Mouse (Mus musculus) hindbrain, embryonic 12.5 days (tissue): ENCODE data around the gene Zfp398. TPM values are rescaled to one million over a fixed set of nuclear protein-coding genes. Genes with fewer than 3 reads are reported as not detected.

ENCODE experiments used
- ATAC-seq: fragments of 200-750 bp; cut with Nextera tagmentation; 2 replicates; pipeline ENCODE4 v1.8.0; 2017; ENCODE audit warnings: moderate TSS enrichment; ENCODE audit not compliant: low FRiP score
- H3K27ac ChIP-seq: fragments of 300-500 bp; sonication (generic); 2 replicates; pipeline ENCODE4 v1.5.1; 2016; ENCODE audit warnings: mild to moderate bottlenecking
- H3K27me3 ChIP-seq: fragments of 300-500 bp; sonication (generic); 2 replicates; pipeline ENCODE4 v1.6.1; 2016; ENCODE audit warnings: mild to moderate bottlenecking
- H3K36me3 ChIP-seq: fragments of 300-500 bp; sonication (generic); 2 replicates; pipeline ENCODE4 v1.6.1; 2016; ENCODE audit warnings: mild to moderate bottlenecking
- H3K4me1 ChIP-seq: fragments of 300-500 bp; sonication (generic); 2 replicates; pipeline ENCODE4 v1.6.1; 2016
- H3K4me2 ChIP-seq: fragments of 300-500 bp; sonication (generic); replicated peaks from 2 replicates; pipeline ENCODE4 v1.6.1; 2016; ENCODE audit warnings: mild to moderate bottlenecking
- H3K4me3 ChIP-seq: fragments of 300-500 bp; sonication (generic); 2 replicates; pipeline ENCODE4 v1.5.1; 2016; ENCODE audit warnings: mild to moderate bottlenecking
- H3K9ac ChIP-seq: fragments of 300-500 bp; sonication (generic); 2 replicates; pipeline ENCODE4 v1.6.1; 2016; ENCODE audit warnings: mild to moderate bottlenecking, moderate library complexity
- H3K9me3 ChIP-seq: fragments of 300-500 bp; sonication (generic); replicated peaks from 2 replicates; pipeline ENCODE4 v1.6.1; 2016; ENCODE audit warnings: mild to moderate bottlenecking
- WGBS: fragments of 180-500 bp; shearing (Covaris S2); methylation state at CpG from one replicate; pipeline ENCODE4 v1.1.7; 2016; 5-methylcytosine and 5-hydroxymethylcytosine counted together
- polyA plus RNA-seq: library from polyadenylated mRNA; unstranded; fragments of >200 nt; fragmentation: Nextera tagmentation; extraction: Ambion mirVana; gene quantifications from 2 replicates; pipeline ENCODE4 v1.2.1, GENCODE M21; 2016

The Zfp398 gene
- polyA plus RNA-seq = 14.0 and 15.1 TPM in 2 replicates

GRCm38 (mm10) chr6:47835482-47835983 is at the start of gene Zfp398:
Zfp398 (plus strand) TSS chr6:47835661.
- Histone ChIP-seq H3K27me3 (no peaks in the 10 kb centered on the region), H3K4me1 (peaks cover 8% of the 10 kb centered on the region; the same call in 1 of the 2 replicates), H3K27ac (peak within 1 kb of the TSS; percentile 96), H3K4me2 (peak within 1 kb of the TSS; percentile 61), H3K9me3 (no peaks in the 10 kb centered on the region), H3K4me3 (peak within 1 kb of the TSS; percentile 92), H3K9ac (peak within 1 kb of the TSS; percentile 91), H3K36me3 (no peaks in the 10 kb centered on the region; the same call in 1 of the 2 replicates)
- ATAC-seq = peak; percentile 93
- under 1% methylated on average over 44 of the region's 52 CpGs for WGBS

DNA sequence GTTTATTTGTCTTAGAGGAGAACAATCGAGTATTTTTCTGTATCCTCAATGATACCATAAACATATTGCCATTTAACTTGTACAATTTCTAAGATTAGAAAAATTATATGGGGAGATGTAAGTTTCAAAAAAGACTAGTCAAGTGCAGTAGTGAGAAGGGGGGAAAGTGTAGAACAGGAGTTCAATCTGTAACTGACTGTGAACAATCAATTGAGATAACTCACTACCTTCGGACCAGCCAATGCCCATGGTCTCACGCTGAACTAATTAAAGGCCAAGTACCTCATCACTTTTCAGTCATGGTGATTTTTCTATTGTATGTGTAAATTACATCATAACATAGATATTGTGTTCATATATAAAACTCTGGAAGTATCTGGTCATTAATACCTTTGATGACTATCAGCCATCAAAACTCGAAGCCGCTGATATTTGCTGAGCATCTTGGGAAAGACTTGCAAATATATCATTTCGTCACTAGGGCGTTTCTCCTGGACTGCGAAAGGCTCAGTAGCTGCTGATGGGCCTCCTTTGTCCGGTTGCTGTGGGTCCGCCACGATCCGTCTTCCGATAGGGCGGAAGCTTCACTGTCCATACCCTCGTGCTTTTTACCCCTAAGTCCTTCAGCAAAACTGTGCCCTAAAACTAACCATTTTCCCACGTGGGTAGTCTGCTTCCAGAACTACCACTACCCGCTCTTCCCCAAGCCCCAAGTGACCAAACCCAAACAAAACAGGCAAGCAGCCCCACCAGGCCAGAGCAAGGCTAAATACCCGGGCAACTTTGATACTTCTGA is 47.3 kb upstream of the Zfp398 start:
- no peaks in the 10 kb centered on the region for H3K36me3 ChIP-seq
- H3K4me3 ChIP-seq = peak overlapping the region; percentile 41
- 2% methylated on average over 18 of the region's 18 CpGs for WGBS
- H3K4me1 ChIP-seq = peaks cover 7% of the 10 kb centered on the region; the same call in 1 of the 2 replicates
- peak; percentile 96 for ATAC-seq
- peak overlapping the region; percentile 65 for H3K9ac ChIP-seq
- no peaks in the 10 kb centered on the region for H3K9me3 ChIP-seq
- peak overlapping the region; percentile 94 for H3K27ac ChIP-seq
- peak overlapping the region; percentile 53 for H3K4me2 ChIP-seq
- H3K27me3 ChIP-seq = no peaks in the 10 kb centered on the region

GRCm38 (mm10) chr6:47788821-47789220 is 46.6 kb upstream of the Zfp398 start:
- H3K4me3 ChIP-seq = peak overlapping the region; percentile 41
- 0 out of 2 replicates have a peak, but pooled peaks have one; percentile 43 for ATAC-seq
- peak overlapping the region; percentile 94 for H3K27ac ChIP-seq
- H3K9ac ChIP-seq = peak overlapping the region; percentile 65
- H3K36me3 ChIP-seq = no peaks in the 10 kb centered on the region
- H3K4me2 ChIP-seq = peak overlapping the region; percentile 53
- peaks cover 7% of the 10 kb centered on the region; the same call in 1 of the 2 replicates for H3K4me1 ChIP-seq
- H3K9me3 ChIP-seq = no peaks in the 10 kb centered on the region
- no peaks in the 10 kb centered on the region for H3K27me3 ChIP-seq
- WGBS = 47% methylated on average over 3 of the region's 3 CpGs

- H3K36me3 ChIP-seq = peaks cover 12% of the 10 kb centered on the region
- peaks cover 7% of the 10 kb centered on the region; the same call in 1 of the 2 replicates for H3K4me1 ChIP-seq
- H3K27me3 ChIP-seq = no peaks in the 10 kb centered on the region
- H3K4me2 ChIP-seq = no peak overlapping the region
- no peaks in the 10 kb centered on the region for H3K9me3 ChIP-seq
- H3K27ac ChIP-seq = no peak overlapping the region
- H3K9ac ChIP-seq = no peak overlapping the region
- no peak overlapping the region for H3K4me3 ChIP-seq
- ATAC-seq = no peak
- 54% methylated on average over 2 of the region's 2 CpGs for WGBS
Observed at GRCm38 (mm10) chr6:47790745-47791144, 44.7 kb upstream of the Zfp398 start.

- no peaks in the 10 kb centered on the region for H3K9me3 ChIP-seq
- H3K4me1 ChIP-seq = peaks cover 7% of the 10 kb centered on the region; the same call in 1 of the 2 replicates
- no peak overlapping the region for H3K9ac ChIP-seq
- H3K4me3 ChIP-seq = no peak overlapping the region
- no peak for ATAC-seq
- 92% methylated on average over 2 of the region's 2 CpGs for WGBS
- no peak overlapping the region for H3K27ac ChIP-seq
- H3K27me3 ChIP-seq = no peaks in the 10 kb centered on the region
- no peak overlapping the region for H3K4me2 ChIP-seq
- H3K36me3 ChIP-seq = peaks cover 28% of the 10 kb centered on the region
Observed at GRCm38 (mm10) chr6:47792533-47792932, 42.9 kb upstream of the Zfp398 start.

GRCm38 (mm10) chr6:47793284-47793683 is 42.2 kb upstream of the Zfp398 start:
- no peaks in the 10 kb centered on the region for H3K27me3 ChIP-seq
- peaks cover 7% of the 10 kb centered on the region; the same call in 1 of the 2 replicates for H3K4me1 ChIP-seq
- WGBS = 80% methylated on average over 5 of the region's 5 CpGs
- peaks cover 35% of the 10 kb centered on the region for H3K36me3 ChIP-seq
- no peak overlapping the region for H3K4me3 ChIP-seq
- ATAC-seq = no peak
- no peak overlapping the region for H3K4me2 ChIP-seq
- no peak overlapping the region for H3K9ac ChIP-seq
- no peak overlapping the region for H3K27ac ChIP-seq
- H3K9me3 ChIP-seq = no peaks in the 10 kb centered on the region

DNA sequence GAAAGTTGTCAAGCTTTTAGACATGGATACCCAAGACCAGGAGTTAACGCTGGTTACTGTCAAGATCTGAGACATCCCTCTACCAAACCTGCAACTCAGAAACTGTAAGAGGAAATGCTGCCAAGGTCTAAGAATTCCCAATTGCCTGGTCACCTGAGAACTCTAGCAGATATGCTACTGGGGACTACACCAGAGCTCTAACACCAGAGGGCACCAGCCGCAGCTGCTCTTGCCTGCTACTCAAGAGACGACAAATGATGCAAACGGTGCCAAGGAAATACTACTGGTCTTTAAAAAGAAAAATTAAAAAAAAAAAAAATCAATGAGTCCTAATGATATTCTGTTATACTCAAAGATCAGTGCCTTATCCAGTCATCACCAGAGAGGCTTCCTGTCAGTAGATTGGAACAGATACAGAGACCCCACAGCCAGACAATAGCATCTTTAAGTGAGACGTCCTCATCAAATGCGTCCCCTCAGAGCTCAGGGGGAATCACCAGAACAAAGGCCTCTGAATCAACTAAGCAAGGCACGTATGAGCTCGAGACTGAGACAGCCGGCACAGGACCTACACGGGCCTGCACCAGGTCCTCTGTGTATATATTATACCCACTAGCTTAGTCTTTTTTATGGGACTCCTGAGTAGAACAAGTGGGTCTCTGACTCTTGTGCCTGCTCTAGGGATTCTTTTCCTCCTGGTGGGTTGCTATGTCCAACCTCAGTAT is 41.2 kb upstream of the Zfp398 start:
- Histone ChIP-seq H3K9me3 (no peaks in the 10 kb centered on the region), H3K27ac (peak overlapping the region; percentile 4; the same call in 1 of the 2 replicates), H3K4me1 (no peaks in the 10 kb centered on the region), H3K9ac (no peak overlapping the region), H3K27me3 (no peaks in the 10 kb centered on the region), H3K4me2 (no peak overlapping the region), H3K4me3 (no peak overlapping the region), H3K36me3 (peaks cover 45% of the 10 kb centered on the region)
- WGBS = 49% methylated on average over 10 of the region's 10 CpGs
- ATAC-seq = peak; percentile 69; the same call in 1 of the 2 replicates

DNA sequence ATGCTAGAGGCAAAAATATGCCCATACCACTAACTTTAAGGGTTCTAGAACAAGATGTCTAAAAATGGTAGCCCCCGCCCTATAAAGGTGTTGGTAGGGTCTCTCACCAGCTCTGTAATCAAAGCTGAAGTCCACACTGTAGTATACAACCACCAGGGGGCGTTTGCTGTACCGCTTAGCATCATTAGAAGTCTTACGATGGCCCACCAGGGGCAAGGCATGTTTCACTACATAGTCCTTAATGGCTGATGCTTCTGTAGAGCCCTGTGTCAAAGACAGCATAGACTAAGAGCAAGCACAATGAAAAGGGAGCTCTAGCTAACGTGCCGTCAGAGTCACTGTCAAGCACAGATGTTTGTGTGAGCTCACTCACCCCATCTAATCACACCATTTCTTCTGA is 36.4 kb upstream of the Zfp398 start:
- no peaks in the 10 kb centered on the region for H3K27me3 ChIP-seq
- no peaks in the 10 kb centered on the region for H3K4me1 ChIP-seq
- no peak overlapping the region for H3K4me3 ChIP-seq
- no peaks in the 10 kb centered on the region for H3K9me3 ChIP-seq
- no peak for ATAC-seq
- no peak overlapping the region for H3K9ac ChIP-seq
- no peak overlapping the region for H3K4me2 ChIP-seq
- whole genome bisulfite sequencing = 52% methylated on average over 6 of the region's 6 CpGs
- no peak overlapping the region for H3K27ac ChIP-seq
- peaks cover 92% of the 10 kb centered on the region for H3K36me3 ChIP-seq

DNA sequence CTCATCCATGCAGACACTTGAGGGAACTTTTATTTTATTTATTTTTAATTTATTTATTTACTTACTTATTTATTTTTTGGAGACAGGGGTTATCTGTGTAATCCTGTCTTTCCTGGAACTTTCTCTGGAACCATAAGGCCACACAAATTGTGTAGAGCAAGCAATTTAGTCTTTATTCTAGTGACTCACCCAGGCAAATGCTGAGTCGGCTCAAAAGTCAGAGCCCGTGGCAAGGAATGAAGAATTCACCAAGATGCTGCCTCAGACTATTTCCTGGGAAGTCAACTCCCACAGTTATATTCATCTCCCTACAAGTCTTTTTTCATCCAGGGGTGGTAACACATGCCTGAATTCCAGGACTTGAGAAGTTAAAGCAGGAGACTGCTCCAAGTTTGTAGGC is 29.9 kb upstream of the Zfp398 start:
- no peak for ATAC-seq
- Histone ChIP-seq H3K4me2 (no peak overlapping the region), H3K36me3 (peaks cover 64% of the 10 kb centered on the region), H3K9ac (no peak overlapping the region), H3K9me3 (no peaks in the 10 kb centered on the region), H3K27ac (no peak overlapping the region), H3K4me3 (no peak overlapping the region), H3K27me3 (no peaks in the 10 kb centered on the region), H3K4me1 (peaks cover 15% of the 10 kb centered on the region)
- 82% methylated on average over 2 of the region's 2 CpGs for WGBS

- ATAC-seq = no peak
- H3K9me3 ChIP-seq = no peaks in the 10 kb centered on the region
- WGBS = 95% methylated on average over 2 of the region's 2 CpGs
- peaks cover 31% of the 10 kb centered on the region for H3K4me1 ChIP-seq
- no peak overlapping the region for H3K4me3 ChIP-seq
- H3K27me3 ChIP-seq = no peaks in the 10 kb centered on the region
- H3K36me3 ChIP-seq = peaks cover 46% of the 10 kb centered on the region
- no peak overlapping the region for H3K27ac ChIP-seq
- no peak overlapping the region for H3K9ac ChIP-seq
- H3K4me2 ChIP-seq = no peak overlapping the region
Observed at GRCm38 (mm10) chr6:47807419-47807818, 28.0 kb upstream of the Zfp398 start.

DNA sequence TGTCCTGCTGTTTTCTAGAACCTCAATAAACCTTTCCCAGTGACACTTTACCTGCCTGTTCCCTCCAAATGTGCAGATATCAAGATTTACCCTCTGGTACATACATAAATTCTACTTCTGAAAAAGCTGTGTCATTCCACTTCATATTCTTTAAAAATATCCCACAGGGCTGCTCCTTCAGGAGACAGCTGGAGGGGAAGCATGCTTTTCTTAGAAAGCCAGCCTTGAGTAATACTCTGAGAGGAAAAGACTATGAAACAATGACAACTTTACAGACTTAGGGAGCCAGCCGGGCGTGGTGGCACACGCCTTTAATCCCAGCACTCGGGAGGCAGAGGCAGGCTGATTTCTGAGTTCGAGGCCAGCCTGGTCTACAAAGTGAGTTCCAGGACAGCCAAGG is 26.9 kb upstream of the Zfp398 start:
- Histone ChIP-seq H3K27ac (0 out of 2 replicates have a peak overlapping the region, but pooled peaks have one; percentile 7), H3K27me3 (no peaks in the 10 kb centered on the region), H3K4me1 (peaks cover 31% of the 10 kb centered on the region), H3K4me2 (no peak overlapping the region), H3K9me3 (no peaks in the 10 kb centered on the region), H3K9ac (no peak overlapping the region), H3K4me3 (no peak overlapping the region), H3K36me3 (peaks cover 35% of the 10 kb centered on the region)
- ATAC-seq = no peak
- 95% methylated on average over 5 of the region's 5 CpGs for WGBS

GRCm38 (mm10) chr6:47809053-47809452 is 26.4 kb upstream of the Zfp398 start:
- ATAC-seq = no peak
- Histone ChIP-seq H3K4me2 (peak overlapping the region; percentile 21; the same call in 1 of the 2 replicates), H3K4me3 (no peak overlapping the region), H3K4me1 (peaks cover 31% of the 10 kb centered on the region), H3K9me3 (no peaks in the 10 kb centered on the region), H3K27ac (0 out of 2 replicates have a peak overlapping the region, but pooled peaks have one; percentile 4), H3K27me3 (no peaks in the 10 kb centered on the region), H3K9ac (no peak overlapping the region), H3K36me3 (peaks cover 30% of the 10 kb centered on the region)
- WGBS = 76% methylated on average over 4 of the region's 4 CpGs
